Mouse (Mus musculus): ENCODE data around the gene Ppp1r14b.

DNA sequence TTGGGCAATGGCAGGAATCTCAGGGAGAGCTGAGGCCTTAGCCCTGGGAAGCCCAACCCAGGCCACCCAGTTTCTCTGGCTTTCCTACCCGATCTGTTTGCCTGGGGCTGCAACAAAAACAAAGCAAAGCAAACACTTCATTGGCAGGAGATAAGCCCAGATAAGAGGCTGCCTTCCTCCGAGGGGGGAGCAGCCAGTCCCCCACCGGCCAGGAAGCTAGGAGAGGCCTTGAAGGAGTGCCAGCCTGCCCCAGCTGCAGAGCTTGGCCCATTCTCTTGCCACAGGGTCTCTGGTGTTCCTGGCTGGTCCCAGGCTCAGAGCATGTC, 22.1 kb upstream of the Ppp1r14b start:
- peak; percentile 85; the same call in 1 of the 2 replicates for TF ChIP-seq POLR2A (IDR thresholded peaks at IDR 0.05; ENCODE audit: borderline replicate concordance, extremely low read depth, low read depth, low read length)
- no peak for TF ChIP-seq CTCF (IDR thresholded peaks at IDR 0.05; ENCODE audit: insufficient read depth, low read length)
